20 mouse cellular contexts compared by ENCODE assay signal in the genomic region with DNA sequence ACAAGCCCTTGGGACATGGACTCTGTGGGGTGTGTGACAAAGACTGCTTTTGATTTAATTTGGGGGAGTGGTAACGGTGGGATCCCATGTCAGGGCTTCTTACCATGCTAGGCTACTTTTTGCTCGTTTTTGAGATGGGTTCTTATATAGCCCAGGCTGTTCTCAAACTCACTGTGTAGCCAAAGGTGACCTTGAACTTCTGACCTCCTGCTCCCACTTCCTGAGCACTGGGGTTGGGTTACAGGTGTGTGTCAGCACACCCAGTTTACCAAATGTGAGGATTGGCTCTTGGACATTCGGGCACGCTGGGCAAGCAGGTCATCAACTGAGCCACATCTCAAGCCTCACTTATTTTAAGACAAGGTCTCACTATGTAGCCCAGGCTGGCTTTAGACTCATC. TPM values are rescaled to one million over a fixed set of nuclear protein-coding genes. Genes with fewer than 3 reads are reported as not detected.
"Had no signal": no experiment of that assay in that cellular context is flagged by ENCODE, and none has a peak within 500 bp of the region (broad histone marks: within the 10 kb centered on the region; RNA-seq: fewer than 3 reads in every experiment).

No protein-coding gene starts in this region.

- H3K4me3 ChIP-seq: lung, embryonic 15.5 days; megakaryocyte, embryonic 14.5 days; midbrain, embryonic 13.5 days; midbrain, embryonic 15.5 days; neural tube, embryonic 12.5 days; stomach, embryonic 15.5 days had no signal

- DNase-seq: liver, postnatal 0 days; lung, adult 2 months; lung, postnatal 14 days; lung, postnatal 36 days; right cerebral cortex, postnatal 14 days; thymus, adult 2 months; thymus, postnatal 25 days; thymus, postnatal 4 days had no signal

- H3K9ac ChIP-seq: liver, postnatal 0 days; lung, embryonic 15.5 days; midbrain, embryonic 13.5 days; midbrain, embryonic 15.5 days; neural tube, embryonic 12.5 days; stomach, embryonic 15.5 days had no signal

- H3K4me2 ChIP-seq: lung, embryonic 15.5 days; midbrain, embryonic 11.5 days; midbrain, embryonic 13.5 days; midbrain, embryonic 15.5 days; neural tube, embryonic 12.5 days; stomach, embryonic 15.5 days had no signal

- H3K27ac ChIP-seq: lung, embryonic 15.5 days; macrophage; midbrain, embryonic 13.5 days; neural tube, embryonic 12.5 days; stomach, embryonic 15.5 days; stomach, postnatal 0 days had no signal

- H3K9me3 ChIP-seq: lung, embryonic 15.5 days; midbrain, embryonic 13.5 days; midbrain, embryonic 15.5 days; neural tube, embryonic 12.5 days; stomach, embryonic 15.5 days had no signal

- H3K27me3 ChIP-seq: midbrain, embryonic 13.5 days; midbrain, embryonic 15.5 days; neural tube, embryonic 12.5 days; stomach, embryonic 15.5 days had no signal

- H3K36me3 ChIP-seq: lung, embryonic 15.5 days; midbrain, embryonic 13.5 days; midbrain, embryonic 15.5 days; neural tube, embryonic 12.5 days; stomach, embryonic 15.5 days had no signal

- ATAC-seq: liver, postnatal 0 days; lung, postnatal 0 days; midbrain, embryonic 13.5 days; midbrain, embryonic 15.5 days had no signal

RNA-seq across cellular contexts. Expression of gene Fzd9, which starts 19.3 kb away (rescaled TPM):
- total RNA-seq: monocyte, adult 5-6 weeks; neutrophil, adult 5-6 weeks had no signal
- polyA plus RNA-seq: macrophage had no signal
